Mouse (Mus musculus) splenic B cell, adult 2 months (primary cell): ENCODE data around the gene Celsr2.
A peak's percentile ranks its signal among the peaks of the same experiment; 100 is the strongest.

ENCODE experiments used
- DNase-seq: peaks from one replicate; pipeline ENCODE4 v3.0.0-alpha.2; 2011; ENCODE audit warnings: low read depth, low spot score
- H3K27me3 ChIP-seq: 2 replicates; pipeline ENCODE4 v1.6.1; 2012; ENCODE audit warnings: mild to moderate bottlenecking, low read length, moderate library complexity, mixed read lengths; ENCODE audit not compliant: control insufficient read depth, poor library complexity, insufficient read depth, severe bottlenecking
- H3K36me3 ChIP-seq: 2 replicates; pipeline ENCODE4 v1.6.1; 2012; ENCODE audit warnings: mild to moderate bottlenecking, low read length, moderate library complexity, mixed read lengths; ENCODE audit not compliant: control insufficient read depth, poor library complexity, insufficient read depth, severe bottlenecking

Gene Celsr2

DNA sequence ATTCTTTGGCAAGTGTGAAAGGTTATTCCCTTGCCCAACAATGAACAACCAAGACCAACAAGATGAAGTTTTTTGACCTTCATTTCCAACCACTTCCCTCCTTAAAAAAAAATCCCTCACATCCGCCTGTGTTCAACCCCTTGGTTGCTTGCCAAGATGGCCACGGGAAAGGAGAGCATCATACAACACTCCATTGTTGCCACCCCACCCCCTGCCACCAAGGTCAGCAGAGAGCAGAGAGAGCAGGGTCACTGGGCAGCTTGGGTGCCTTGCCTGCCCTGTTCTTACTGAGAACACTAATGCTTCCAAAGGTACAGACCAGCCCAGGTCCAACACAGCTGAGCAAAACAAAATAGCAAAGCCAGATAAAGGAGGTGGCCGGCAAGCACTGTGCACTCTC, 43.1 kb downstream of the Celsr2 start:
- DNase-seq = no peak
- H3K27me3 ChIP-seq = no peaks in the 10 kb centered on the region

DNA sequence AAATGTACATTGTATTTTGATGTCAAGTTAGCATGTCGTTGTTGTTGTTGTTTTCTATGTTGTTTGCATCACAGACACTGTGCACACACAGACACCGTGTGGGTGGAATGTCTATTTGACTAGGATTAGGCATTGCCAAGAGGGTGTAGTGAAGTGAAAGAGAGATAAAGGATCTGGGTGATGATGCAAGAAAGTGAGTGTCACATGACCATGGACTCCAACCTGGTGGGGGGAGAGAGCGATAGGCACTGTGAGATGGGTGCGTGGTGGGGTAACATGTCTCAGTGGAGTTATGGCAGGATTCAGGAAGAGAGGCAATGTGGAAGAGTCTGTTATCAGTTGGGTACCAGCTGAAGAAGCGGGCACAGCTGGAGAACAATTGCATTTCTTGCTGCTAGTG, 46.6 kb downstream of the Celsr2 start:
- no peak for DNase-seq
- Histone ChIP-seq H3K36me3 (no peaks in the 10 kb centered on the region), H3K27me3 (no peaks in the 10 kb centered on the region)

More for the DNA sequence above, 43.1 kb downstream of the Celsr2 start:
- H3K36me3 ChIP-seq = no peaks in the 10 kb centered on the region

DNA sequence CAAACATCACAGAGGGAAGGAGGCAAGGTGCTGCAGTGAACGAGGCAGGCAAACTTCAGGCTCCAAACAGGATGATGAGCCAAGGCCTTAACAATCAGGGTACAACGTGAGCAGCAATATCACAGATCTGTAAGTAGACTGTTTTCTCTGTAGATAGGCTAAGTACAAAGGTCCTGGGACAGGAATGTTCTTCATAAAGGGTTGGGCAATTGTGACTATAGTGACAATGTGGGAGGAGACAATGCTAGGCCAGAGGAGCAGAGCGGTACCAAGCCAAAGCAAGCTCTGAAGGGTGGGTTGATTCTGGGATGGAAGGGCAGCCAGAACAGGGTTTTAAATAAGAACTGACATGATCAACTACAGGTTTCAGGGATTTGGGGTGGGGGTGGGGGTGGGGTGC, 47.5 kb downstream of the Celsr2 start:
- DNase-seq = no peak
- Histone ChIP-seq H3K36me3 (no peaks in the 10 kb centered on the region), H3K27me3 (no peaks in the 10 kb centered on the region)

DNA sequence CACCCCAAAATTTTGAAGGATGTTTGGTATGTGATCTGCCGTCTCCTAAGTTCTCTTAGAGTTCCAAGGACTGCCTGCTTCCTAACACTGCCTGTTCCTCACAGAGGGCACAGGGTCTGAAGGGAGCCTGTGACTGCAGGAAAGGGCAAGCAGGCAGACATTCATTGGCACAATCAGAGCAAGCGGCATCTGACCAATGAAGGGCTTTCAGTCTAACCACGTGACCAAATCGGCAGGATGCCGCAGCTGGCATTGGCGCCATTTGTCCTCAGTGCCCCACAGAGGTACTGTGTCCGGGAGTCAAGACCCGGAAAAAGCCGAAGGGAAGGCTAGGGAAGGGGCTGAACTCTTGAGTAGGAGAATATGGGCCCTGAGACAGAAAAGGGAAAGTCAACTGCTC, 48.2 kb downstream of the Celsr2 start:
- DNase-seq = no peak
- Histone ChIP-seq H3K36me3 (no peaks in the 10 kb centered on the region), H3K27me3 (no peaks in the 10 kb centered on the region)

DNA sequence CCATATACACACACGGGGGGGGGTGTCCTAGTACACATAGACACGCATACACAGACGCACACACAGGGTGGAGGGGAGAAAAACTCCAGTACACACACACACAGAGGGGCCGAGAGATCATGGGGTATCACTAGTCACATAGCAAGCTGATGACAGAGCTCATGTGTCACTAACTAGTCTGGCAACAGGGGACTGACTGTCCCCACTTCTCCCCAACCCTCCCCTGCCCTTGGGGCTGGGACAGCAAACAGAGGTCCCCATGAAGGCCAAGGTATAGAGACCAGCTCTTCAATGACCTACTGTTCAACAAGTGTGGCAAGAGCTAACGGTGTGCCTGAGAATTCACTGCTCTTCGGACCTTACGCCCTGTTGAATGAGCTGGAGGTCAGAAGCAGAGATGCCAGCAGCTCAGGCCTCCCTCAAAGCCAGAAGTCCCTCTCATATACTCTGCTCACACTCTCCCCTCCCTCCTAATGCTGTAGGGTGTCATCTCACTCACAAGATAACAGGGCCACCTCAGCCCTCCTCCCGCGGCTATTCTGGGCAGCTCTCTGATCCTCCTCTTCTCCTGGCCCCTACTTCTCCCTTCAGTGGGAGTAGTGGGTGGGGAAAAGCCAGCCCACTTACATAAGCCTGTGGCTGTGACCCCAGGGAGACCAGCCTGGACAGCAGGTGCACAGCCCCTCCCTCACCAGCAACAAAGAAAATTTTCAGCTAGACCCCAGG, 50.9 kb downstream of the Celsr2 start, which contains the start of gene Mybphl:
TSS of gene Mybphl (plus strand) at position 642 of the 726 bp plus-strand sequence.
- H3K36me3 ChIP-seq = no peaks in the 10 kb centered on the region
- DNase-seq = no peak

DNA sequence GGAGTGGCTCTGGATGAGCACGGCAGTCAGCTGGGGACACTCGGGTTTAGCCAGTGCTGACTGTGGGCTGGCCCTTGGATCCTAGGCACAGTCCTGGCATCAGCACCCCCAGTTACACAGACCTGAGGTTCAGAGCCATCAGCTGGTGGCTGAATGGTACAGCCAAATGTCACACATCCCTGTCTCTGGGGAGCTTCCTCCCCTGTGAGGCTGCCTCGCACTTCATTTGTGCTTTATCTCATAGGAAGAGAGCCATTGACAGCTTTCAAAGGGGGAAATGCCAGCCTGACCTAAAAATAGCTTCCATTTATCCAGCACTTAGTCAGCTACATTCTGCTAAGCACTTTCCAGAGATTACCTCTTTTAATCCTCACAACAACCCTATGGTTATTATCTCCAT, 51.7 kb downstream of the Celsr2 start:
- Histone ChIP-seq H3K36me3 (no peaks in the 10 kb centered on the region), H3K27me3 (no peaks in the 10 kb centered on the region)
- no peak for DNase-seq

More for the DNA sequence above, 50.9 kb downstream of the Celsr2 start, which contains the start of gene Mybphl:
- no peaks in the 10 kb centered on the region for H3K27me3 ChIP-seq

DNA sequence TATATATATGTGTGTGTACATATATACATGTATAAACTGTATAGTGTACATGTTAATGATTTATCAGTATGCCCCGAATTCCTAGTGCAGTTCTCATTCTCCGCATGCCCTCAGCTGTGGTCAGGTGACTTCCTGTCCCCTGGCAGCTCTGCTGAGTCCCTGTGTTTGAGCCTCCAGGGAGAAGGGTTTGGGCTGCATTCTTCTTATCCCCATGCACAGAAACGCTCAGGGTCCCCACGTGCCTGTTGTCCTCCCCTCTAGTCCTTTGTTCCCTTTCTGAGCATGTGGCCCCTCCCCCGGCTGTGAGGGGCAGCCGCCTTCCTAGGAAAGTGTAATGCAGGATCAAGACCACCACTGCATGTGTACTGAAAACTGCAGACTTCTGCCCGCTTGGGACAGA, 54.5 kb downstream of the Celsr2 start:
- no peak for DNase-seq
- Histone ChIP-seq H3K36me3 (no peaks in the 10 kb centered on the region), H3K27me3 (no peaks in the 10 kb centered on the region)

DNA sequence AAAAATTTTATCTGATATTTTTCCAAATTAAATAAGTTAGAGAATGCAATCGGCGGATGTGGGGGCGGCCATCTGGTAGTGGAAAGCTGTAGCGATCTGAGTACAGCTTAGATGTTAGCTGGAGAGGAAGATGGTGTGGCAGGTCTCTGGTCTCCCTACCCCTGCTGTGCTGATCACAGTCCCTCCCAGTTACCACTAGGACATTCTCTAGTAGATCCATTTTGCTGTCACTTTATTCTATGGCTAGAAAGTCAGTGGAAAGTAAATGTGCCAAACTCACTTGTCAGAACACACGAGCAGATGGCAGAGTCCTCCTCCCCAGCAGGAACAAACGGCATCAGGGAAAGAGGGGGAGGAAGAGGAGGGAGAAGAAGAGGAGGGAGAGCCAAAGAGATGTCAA, 56.9 kb downstream of the Celsr2 start:
- Histone ChIP-seq H3K36me3 (no peaks in the 10 kb centered on the region), H3K27me3 (no peaks in the 10 kb centered on the region)
- no peak for DNase-seq

DNA sequence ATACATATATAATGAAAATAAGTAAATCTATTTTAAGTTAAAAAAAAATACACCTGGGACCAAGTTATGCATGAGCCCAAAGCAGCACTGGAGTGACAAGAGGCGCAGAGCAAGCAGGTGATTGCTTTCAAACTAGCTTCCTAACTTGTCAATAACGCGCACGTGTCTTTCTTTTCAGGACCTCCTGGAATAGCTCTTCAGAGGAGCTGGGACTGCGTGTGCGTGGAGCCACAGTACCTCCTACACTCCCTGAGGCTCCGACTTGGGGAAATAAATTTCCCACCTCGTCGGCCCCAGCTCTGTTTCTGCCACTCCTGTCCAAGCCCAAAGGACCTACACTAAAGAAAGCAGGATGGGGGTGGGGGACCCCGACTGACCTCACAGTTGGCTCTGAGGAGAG, 58.3 kb downstream of the Celsr2 start:
- Histone ChIP-seq H3K36me3 (no peaks in the 10 kb centered on the region), H3K27me3 (no peaks in the 10 kb centered on the region)
- DNase-seq = no peak

DNA sequence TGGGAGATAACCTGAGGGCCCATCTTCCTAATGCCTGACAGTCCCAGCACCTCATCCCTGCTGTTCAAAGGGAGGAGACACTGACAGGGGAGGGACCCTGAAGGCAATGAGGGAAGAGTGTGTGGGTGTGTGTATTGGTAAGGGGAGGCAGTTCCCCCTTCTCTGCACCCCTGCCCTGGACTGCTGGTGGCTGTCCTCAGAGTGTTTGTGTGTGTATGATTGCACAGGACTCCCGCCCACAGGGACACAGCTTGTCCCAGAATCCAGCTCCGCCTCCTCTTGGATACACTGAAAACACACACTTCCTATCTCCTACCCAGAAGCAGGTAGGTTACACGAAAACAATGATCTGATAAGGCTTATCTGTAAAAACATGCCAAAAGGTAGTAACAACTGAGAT, 60.1 kb downstream of the Celsr2 start:
- DNase-seq = no peak
- Histone ChIP-seq H3K27me3 (no peaks in the 10 kb centered on the region), H3K36me3 (no peaks in the 10 kb centered on the region)

DNA sequence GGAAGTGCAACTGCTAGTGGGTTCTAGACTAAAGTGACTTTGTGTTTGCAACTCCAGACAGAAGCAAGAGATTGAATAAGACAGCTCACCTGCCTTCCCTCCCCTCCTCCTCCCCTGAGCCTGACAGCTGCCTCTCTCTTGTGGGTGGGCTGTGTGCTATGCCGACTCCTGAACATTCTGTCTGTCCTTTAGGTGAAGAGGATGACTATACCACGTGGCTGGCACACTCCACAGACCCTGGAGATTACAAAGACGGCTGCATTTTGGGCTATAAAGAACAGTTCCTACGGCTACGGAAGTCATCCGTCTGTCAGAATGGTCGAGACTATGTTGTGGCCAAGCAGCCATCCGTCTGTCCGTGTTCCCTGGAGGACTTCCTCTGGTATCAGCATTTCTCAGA, 67.0 kb downstream of the Celsr2 start:
- no peaks in the 10 kb centered on the region for H3K36me3 ChIP-seq
- H3K27me3 ChIP-seq = no peaks in the 10 kb centered on the region; the same call in 1 of the 2 replicates
- peak; percentile 4 for DNase-seq

DNA sequence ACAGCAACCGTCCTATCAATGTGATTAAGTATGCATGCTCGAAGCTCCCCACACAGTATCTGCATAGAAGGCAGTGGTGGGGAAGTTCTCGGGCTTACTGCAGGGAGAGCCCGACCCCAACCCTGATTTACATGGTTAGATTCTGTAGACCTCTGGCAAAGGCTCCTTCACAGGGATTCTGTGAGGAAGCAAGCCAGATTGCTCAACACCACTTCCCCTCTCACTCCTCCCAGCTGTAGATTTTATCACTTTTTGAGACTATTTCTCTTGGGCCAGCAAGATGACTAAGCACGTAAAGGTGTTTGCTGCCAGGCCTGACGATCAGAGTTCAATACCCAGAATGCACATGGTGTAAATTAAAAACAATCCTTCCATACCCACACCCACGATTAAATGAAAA, 69.5 kb downstream of the Celsr2 start:
- H3K36me3 ChIP-seq = no peaks in the 10 kb centered on the region
- no peak for DNase-seq

DNA sequence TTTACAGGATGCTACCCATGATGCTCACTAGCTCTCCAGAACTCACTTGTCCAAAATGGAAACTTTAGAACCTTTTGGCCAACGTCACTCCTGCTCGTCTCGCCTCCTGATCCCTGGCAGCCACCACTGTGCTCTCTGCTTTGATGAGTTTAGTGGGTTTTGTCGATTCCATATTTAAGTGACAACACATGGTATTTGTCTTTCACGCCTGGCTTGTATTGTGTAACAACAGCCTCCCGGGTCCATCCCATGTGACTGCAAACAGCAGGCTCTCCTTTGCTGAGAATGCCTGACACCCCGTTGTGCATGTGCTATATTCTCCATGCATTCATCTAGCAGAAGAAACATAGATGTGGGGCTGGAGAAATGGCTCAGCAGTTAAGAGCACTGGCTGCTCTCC, 73.2 kb downstream of the Celsr2 start:
- H3K27me3 ChIP-seq = no peaks in the 10 kb centered on the region; the same call in 1 of the 2 replicates
- no peak for DNase-seq
- H3K36me3 ChIP-seq = no peaks in the 10 kb centered on the region

More for the DNA sequence above, 69.5 kb downstream of the Celsr2 start:
- H3K27me3 ChIP-seq = no peaks in the 10 kb centered on the region; the same call in 1 of the 2 replicates

DNA sequence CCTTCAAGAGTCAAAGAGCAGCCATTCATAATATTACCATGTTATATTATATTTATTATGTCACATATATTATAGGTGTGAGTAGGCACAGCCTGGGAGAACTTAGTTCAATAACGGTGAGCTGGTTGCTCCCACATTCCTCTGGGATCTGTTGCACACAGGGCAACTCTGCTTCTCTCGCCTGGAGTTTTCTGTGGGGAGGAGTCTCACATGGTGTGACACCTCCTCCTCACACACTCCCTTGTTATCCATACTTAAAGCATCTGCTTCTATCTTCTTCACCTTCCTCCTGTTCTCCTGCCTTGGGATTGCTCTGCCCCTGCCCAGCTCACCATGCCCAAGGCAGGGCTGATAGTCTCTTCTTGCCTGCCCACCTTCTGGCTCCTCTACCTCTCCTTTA, 74.3 kb downstream of the Celsr2 start:
- DNase-seq = no peak
- H3K27me3 ChIP-seq = no peaks in the 10 kb centered on the region; the same call in 1 of the 2 replicates
- no peaks in the 10 kb centered on the region for H3K36me3 ChIP-seq
